Mouse (Mus musculus) forebrain, embryonic 16.5 days (tissue): ENCODE data around the gene Ccdc162. TPM values are rescaled to one million over a fixed set of nuclear protein-coding genes. Genes with fewer than 3 reads are reported as not detected.

Source experiments
- ATAC-seq: fragments of 200-750 bp; cut with Nextera tagmentation; 2 replicates; pipeline ENCODE4 v1.8.0; 2017; ENCODE audit warnings: mild to moderate bottlenecking, moderate library complexity
- H3K27ac ChIP-seq: fragments of 300-500 bp; sonication (generic); 2 replicates; pipeline ENCODE4 v1.5.1; 2014; ENCODE audit warnings: low read length, control low read depth
- H3K27me3 ChIP-seq: fragments of 300-500 bp; sonication (generic); replicated peaks from 2 replicates; pipeline ENCODE4 v1.6.1; 2014; ENCODE audit warnings: low read length; ENCODE audit not compliant: control insufficient read depth, insufficient read depth
- H3K36me3 ChIP-seq: fragments of 300-500 bp; sonication (generic); 2 replicates; pipeline ENCODE4 v1.6.1; 2014; ENCODE audit not compliant: control insufficient read depth, insufficient read depth
- H3K4me1 ChIP-seq: fragments of 300-500 bp; sonication (generic); replicated peaks from 2 replicates; pipeline ENCODE4 v1.6.1; 2014; ENCODE audit warnings: low read length; ENCODE audit not compliant: control insufficient read depth, insufficient read depth
- H3K4me2 ChIP-seq: fragments of 300-500 bp; sonication (generic); 2 replicates; pipeline ENCODE4 v1.6.1; 2014; ENCODE audit warnings: mild to moderate bottlenecking, low read length, control low read depth
- H3K4me3 ChIP-seq: fragments of 300-500 bp; sonication (generic); replicated peaks from 2 replicates; pipeline ENCODE4 v1.5.1; 2014; ENCODE audit warnings: mild to moderate bottlenecking, low read length, control low read depth
- H3K9ac ChIP-seq: fragments of 300-500 bp; sonication (generic); replicated peaks from 2 replicates; pipeline ENCODE4 v1.6.1; 2014; ENCODE audit warnings: low read depth, low read length, control low read depth
- H3K9me3 ChIP-seq: fragments of 300-500 bp; sonication (generic); 2 replicates; pipeline ENCODE4 v1.6.1; 2016; ENCODE audit warnings: low read length; ENCODE audit not compliant: control insufficient read depth
- WGBS: fragments of 180-500 bp; shearing (Covaris S2); extraction: QIAGEN DNeasy Blood & Tissue Kit; methylation state at CpG from one replicate; pipeline ENCODE4 v1.1.7; 2014; 5-methylcytosine and 5-hydroxymethylcytosine counted together
- polyA plus RNA-seq: library from polyadenylated mRNA; unstranded; fragments of >200 nt; fragmentation: Nextera tagmentation; extraction: Ambion mirVana; gene quantifications from 2 replicates; pipeline ENCODE4 v1.2.1, GENCODE M21; 2015

The Ccdc162 gene
- polyA plus RNA-seq, 1 experiment from 2014 or later = 0.44 TPM

GRCm38 (mm10) chr10:41626996-41627395, 89.4 kb downstream of the Ccdc162 start:
- H3K9ac ChIP-seq = no peak overlapping the region
- H3K4me1 ChIP-seq = no peaks in the 10 kb centered on the region
- no peak overlapping the region for H3K4me3 ChIP-seq
- H3K27me3 ChIP-seq = no peaks in the 10 kb centered on the region
- H3K4me2 ChIP-seq = no peak overlapping the region
- no peaks in the 10 kb centered on the region for H3K9me3 ChIP-seq
- H3K27ac ChIP-seq = no peak overlapping the region
- H3K36me3 ChIP-seq = no peaks in the 10 kb centered on the region
- 84% methylated on average over 3 of the region's 3 CpGs for WGBS
- no peak for ATAC-seq

GRCm38 (mm10) chr10:41619988-41620387, 96.4 kb downstream of the Ccdc162 start:
- WGBS = 96% methylated on average over 2 of the region's 2 CpGs
- H3K4me1 ChIP-seq = no peaks in the 10 kb centered on the region
- ATAC-seq = no peak

GRCm38 (mm10) chr10:41615487-41615886, 100.9 kb downstream of the Ccdc162 start:
- no peak overlapping the region for H3K9ac ChIP-seq
- no peak for ATAC-seq
- WGBS = 92% methylated on average over 4 of the region's 4 CpGs
- no peaks in the 10 kb centered on the region for H3K36me3 ChIP-seq
- H3K4me2 ChIP-seq = no peak overlapping the region
- no peak overlapping the region for H3K27ac ChIP-seq
- H3K9me3 ChIP-seq = no peaks in the 10 kb centered on the region
- no peak overlapping the region for H3K4me3 ChIP-seq
- H3K27me3 ChIP-seq = no peaks in the 10 kb centered on the region
- H3K4me1 ChIP-seq = no peaks in the 10 kb centered on the region

More at GRCm38 (mm10) chr10:41619988-41620387, 96.4 kb downstream of the Ccdc162 start:
- Histone ChIP-seq H3K9me3 (no peaks in the 10 kb centered on the region), H3K4me2 (no peak overlapping the region), H3K27me3 (no peaks in the 10 kb centered on the region), H3K27ac (no peak overlapping the region), H3K9ac (no peak overlapping the region), H3K4me3 (no peak overlapping the region), H3K36me3 (no peaks in the 10 kb centered on the region)

- Histone ChIP-seq H3K4me3 (no peak overlapping the region), H3K27ac (no peak overlapping the region), H3K27me3 (no peaks in the 10 kb centered on the region), H3K4me1 (no peaks in the 10 kb centered on the region), H3K4me2 (no peak overlapping the region), H3K9me3 (no peaks in the 10 kb centered on the region), H3K9ac (no peak overlapping the region), H3K36me3 (no peaks in the 10 kb centered on the region)
- no peak for ATAC-seq
- WGBS = 89% methylated on average over 5 of the region's 5 CpGs
Observed at GRCm38 (mm10) chr10:41611941-41612340, 104.5 kb downstream of the Ccdc162 start.

GRCm38 (mm10) chr10:41609475-41609874, 107.0 kb downstream of the Ccdc162 start:
- H3K4me1 ChIP-seq = no peaks in the 10 kb centered on the region
- H3K9me3 ChIP-seq = no peaks in the 10 kb centered on the region
- ATAC-seq = no peak
- H3K9ac ChIP-seq = no peak overlapping the region
- H3K4me3 ChIP-seq = no peak overlapping the region
- H3K27ac ChIP-seq = no peak overlapping the region
- no peak overlapping the region for H3K4me2 ChIP-seq
- no peaks in the 10 kb centered on the region for H3K36me3 ChIP-seq
- no peaks in the 10 kb centered on the region for H3K27me3 ChIP-seq
- WGBS = 89% methylated on average over 1 of the region's 1 CpGs

GRCm38 (mm10) chr10:41608485-41608884, 107.9 kb downstream of the Ccdc162 start:
- no peaks in the 10 kb centered on the region for H3K27me3 ChIP-seq
- H3K4me3 ChIP-seq = no peak overlapping the region
- ATAC-seq = no peak
- 91% methylated on average over 3 of the region's 3 CpGs for WGBS
- H3K36me3 ChIP-seq = no peaks in the 10 kb centered on the region
- no peaks in the 10 kb centered on the region for H3K9me3 ChIP-seq
- no peak overlapping the region for H3K9ac ChIP-seq
- no peak overlapping the region for H3K27ac ChIP-seq
- no peak overlapping the region for H3K4me2 ChIP-seq
- no peaks in the 10 kb centered on the region for H3K4me1 ChIP-seq

GRCm38 (mm10) chr10:41602667-41603066, 113.8 kb downstream of the Ccdc162 start:
- Histone ChIP-seq H3K4me2 (no peak overlapping the region), H3K4me1 (0 out of 2 replicates have a peak, but pooled peaks cover 3% of the 10 kb centered on the region), H3K9ac (no peak overlapping the region), H3K27ac (no peak overlapping the region), H3K27me3 (no peaks in the 10 kb centered on the region), H3K9me3 (no peaks in the 10 kb centered on the region), H3K4me3 (no peak overlapping the region), H3K36me3 (no peaks in the 10 kb centered on the region)
- ATAC-seq = no peak
- 96% methylated on average over 1 of the region's 1 CpGs for WGBS

- 76% methylated on average over 7 of the region's 7 CpGs for WGBS
- H3K27ac ChIP-seq = no peak overlapping the region
- no peak overlapping the region for H3K4me2 ChIP-seq
- ATAC-seq = no peak
- no peaks in the 10 kb centered on the region for H3K36me3 ChIP-seq
- H3K9ac ChIP-seq = no peak overlapping the region
- H3K9me3 ChIP-seq = no peaks in the 10 kb centered on the region
- H3K4me3 ChIP-seq = no peak overlapping the region
- H3K27me3 ChIP-seq = no peaks in the 10 kb centered on the region
- 0 out of 2 replicates have a peak, but pooled peaks cover 3% of the 10 kb centered on the region for H3K4me1 ChIP-seq
Observed at GRCm38 (mm10) chr10:41601898-41602545, 114.4 kb downstream of the Ccdc162 start.

- ATAC-seq = no peak
- Histone ChIP-seq H3K4me1 (0 out of 2 replicates have a peak, but pooled peaks cover 3% of the 10 kb centered on the region), H3K9me3 (no peaks in the 10 kb centered on the region), H3K4me2 (no peak overlapping the region), H3K4me3 (no peak overlapping the region), H3K27me3 (no peaks in the 10 kb centered on the region), H3K36me3 (no peaks in the 10 kb centered on the region), H3K27ac (no peak overlapping the region), H3K9ac (no peak overlapping the region)
- 80% methylated on average over 4 of the region's 4 CpGs for WGBS
Observed at GRCm38 (mm10) chr10:41601302-41601701, 115.1 kb downstream of the Ccdc162 start.

- 84% methylated on average over 9 of the region's 9 CpGs for WGBS
- H3K27me3 ChIP-seq = no peaks in the 10 kb centered on the region
Observed at GRCm38 (mm10) chr10:41599051-41599450, 117.4 kb downstream of the Ccdc162 start.

More at GRCm38 (mm10) chr10:41599051-41599450, 117.4 kb downstream of the Ccdc162 start:
- Histone ChIP-seq H3K27ac (no peak overlapping the region), H3K4me2 (no peak overlapping the region), H3K4me1 (peaks cover 3% of the 10 kb centered on the region; the same call in 1 of the 2 replicates), H3K9ac (no peak overlapping the region), H3K4me3 (no peak overlapping the region), H3K9me3 (no peaks in the 10 kb centered on the region), H3K36me3 (no peaks in the 10 kb centered on the region)
- no peak for ATAC-seq
